Mouse (Mus musculus) bone marrow macrophage, adult 2 months (primary cell): ENCODE data around the gene Gnai3.

ENCODE experiments used
- CTCF ChIP-seq: IDR thresholded peaks from 2 replicates; pipeline ENCODE4 v1.5.1; 2012; ENCODE audit warnings: low read depth, mild to moderate bottlenecking, low read length, moderate library complexity
- POLR2A ChIP-seq: IDR thresholded peaks from 2 replicates; pipeline ENCODE4 v1.6.1; 2012; ENCODE audit warnings: mild to moderate bottlenecking, low read depth, low read length, borderline replicate concordance

GRCm38 (mm10) chr3:108081681-108082080, 64.3 kb downstream of the Gnai3 start:
- TF ChIP-seq CTCF (no peak), POLR2A (no peak)
